Mouse (Mus musculus) kidney, postnatal 0 days (tissue): ENCODE results near the gene Tnip1. TPM values are rescaled to one million over a fixed set of nuclear protein-coding genes. Genes with fewer than 3 reads are reported as not detected.
A peak's percentile ranks its signal among the peaks of the same experiment; 100 is the strongest.

Source experiments
- ATAC-seq: fragments of 200-750 bp; cut with Nextera tagmentation; replicated peaks from 2 replicates; pipeline ENCODE4 v1.8.0; 2017; ENCODE audit warnings: low read depth, moderate number of reproducible peaks, moderate TSS enrichment, moderate library complexity; ENCODE audit not compliant: low FRiP score
- DNase-seq: peaks from one replicate; pipeline ENCODE4 v3.0.0-alpha.2; 2016; ENCODE audit warnings: low spot score
- H3K27ac ChIP-seq: fragments of 300-500 bp; sonication (generic); 2 replicates; pipeline ENCODE4 v1.5.1; 2014; ENCODE audit warnings: mild to moderate bottlenecking
- H3K27me3 ChIP-seq: fragments of 300-500 bp; sonication (generic); 2 replicates; pipeline ENCODE4 v1.6.1; 2014; ENCODE audit warnings: low read length, mixed read lengths; ENCODE audit not compliant: insufficient read depth
- H3K36me3 ChIP-seq: fragments of 300-500 bp; sonication (generic); 2 replicates; pipeline ENCODE4 v1.6.1; 2014; ENCODE audit warnings: low read length, mixed read lengths; ENCODE audit not compliant: insufficient read depth
- H3K4me1 ChIP-seq: fragments of 300-500 bp; sonication (generic); replicated peaks from 2 replicates; pipeline ENCODE4 v1.6.1; 2014; ENCODE audit warnings: antibody characterized with exemption, low read length, mixed read lengths; ENCODE audit not compliant: insufficient read depth
- H3K4me2 ChIP-seq: fragments of 300-500 bp; sonication (generic); 2 replicates; pipeline ENCODE4 v1.6.1; 2014; ENCODE audit warnings: mild to moderate bottlenecking, low read length, moderate library complexity, mixed read lengths
- H3K4me3 ChIP-seq: fragments of 300-500 bp; sonication (generic); replicated peaks from 2 replicates; pipeline ENCODE4 v1.5.1; 2014; ENCODE audit warnings: low read depth, low read length
- H3K9ac ChIP-seq: fragments of 300-500 bp; sonication (generic); 2 replicates; pipeline ENCODE4 v1.6.1; 2014; ENCODE audit warnings: low read depth, low read length
- H3K9me3 ChIP-seq: fragments of 300-500 bp; sonication (generic); replicated peaks from 2 replicates; pipeline ENCODE4 v1.6.1; 2016; ENCODE audit warnings: low read length, inconsistent platforms, mixed read lengths
- CTCF ChIP-seq: IDR thresholded peaks from 2 replicates; pipeline ENCODE4 v1.5.1; 2016; ENCODE audit warnings: antibody characterized with exemption, low read depth, mild to moderate bottlenecking, moderate library complexity
- WGBS: fragments of 180-500 bp; shearing (Covaris S2); extraction: QIAGEN DNeasy Blood & Tissue Kit; methylation state at CpG from one replicate; pipeline ENCODE4 v1.1.7; 2014; 5-methylcytosine and 5-hydroxymethylcytosine counted together
- polyA plus RNA-seq: library from polyadenylated mRNA; unstranded; fragments of >200 nt; fragmentation: Nextera tagmentation; extraction: Ambion mirVana; gene quantifications from 2 replicates; pipeline ENCODE4 v1.2.1, GENCODE M21; 2015

Gene Tnip1
- polyA plus RNA-seq, 1 experiment from 2014 or later, result 17.5 TPM

GRCm38 (mm10) chr11:54924145-54924544 is 38.6 kb downstream of the Tnip1 start:
- no peak overlapping the region for H3K9ac ChIP-seq
- no peak overlapping the region for H3K27ac ChIP-seq
- H3K4me1 ChIP-seq, result no peaks in the 10 kb centered on the region
- no peak overlapping the region for H3K4me3 ChIP-seq
- no peaks in the 10 kb centered on the region for H3K27me3 ChIP-seq
- DNase-seq (no peak), ATAC-seq (no peak)
- H3K36me3 ChIP-seq, result peaks cover 28% of the 10 kb centered on the region; the same call in 1 of the 2 replicates
- no peak overlapping the region for H3K4me2 ChIP-seq
- TF ChIP-seq CTCF, result no peak
- H3K9me3 ChIP-seq, result no peaks in the 10 kb centered on the region
- 80% methylated on average over 14 of the region's 14 CpGs for WGBS

- H3K9ac ChIP-seq, result no peak overlapping the region
- no peak overlapping the region for H3K4me2 ChIP-seq
- 87% methylated on average over 3 of the region's 3 CpGs for WGBS
- ATAC-seq (peak; percentile 48), DNase-seq (no peak)
- H3K27ac ChIP-seq, result peak overlapping the region; percentile 31; the same call in 1 of the 2 replicates
- peaks cover 29% of the 10 kb centered on the region; the same call in 1 of the 2 replicates for H3K36me3 ChIP-seq
- no peaks in the 10 kb centered on the region for H3K27me3 ChIP-seq
- H3K9me3 ChIP-seq, result no peaks in the 10 kb centered on the region
- H3K4me1 ChIP-seq, result no peaks in the 10 kb centered on the region
- no peak overlapping the region for H3K4me3 ChIP-seq
- TF ChIP-seq CTCF, result no peak
These were observed 40.2 kb downstream of the Tnip1 start for GRCm38 (mm10) chr11:54922488-54922887.

- ATAC-seq (no peak), DNase-seq (peak; percentile 62)
- H3K27ac ChIP-seq, result peak overlapping the region; percentile 6
- H3K9me3 ChIP-seq, result no peaks in the 10 kb centered on the region
- H3K4me2 ChIP-seq, result no peak overlapping the region
- H3K4me1 ChIP-seq, result no peaks in the 10 kb centered on the region
- no peaks in the 10 kb centered on the region for H3K27me3 ChIP-seq
- no peak overlapping the region for H3K9ac ChIP-seq
- 34% methylated on average over 7 of the region's 7 CpGs for WGBS
- no peak overlapping the region for H3K4me3 ChIP-seq
- TF ChIP-seq CTCF, result no peak
- H3K36me3 ChIP-seq, result peaks cover 24% of the 10 kb centered on the region; the same call in 1 of the 2 replicates
These were observed 40.9 kb downstream of the Tnip1 start for GRCm38 (mm10) chr11:54921798-54922197.

- Histone ChIP-seq H3K27me3 (no peaks in the 10 kb centered on the region), H3K4me2 (no peak overlapping the region), H3K9ac (no peak overlapping the region), H3K4me3 (no peak overlapping the region), H3K4me1 (no peaks in the 10 kb centered on the region), H3K36me3 (peaks cover 17% of the 10 kb centered on the region; the same call in 1 of the 2 replicates), H3K27ac (peak overlapping the region; percentile 6), H3K9me3 (no peaks in the 10 kb centered on the region)
- TF ChIP-seq CTCF, result no peak
- DNase-seq, result no peak
- ATAC-seq, result no peak
- WGBS, result 61% methylated on average over 6 of the region's 6 CpGs
These were observed 41.6 kb downstream of the Tnip1 start for GRCm38 (mm10) chr11:54920973-54921580.

GRCm38 (mm10) chr11:54920127-54920972 is 42.4 kb downstream of the Tnip1 start:
- peak; percentile 43 for ATAC-seq

GRCm38 (mm10) chr11:54918273-54918672 is 44.4 kb downstream of the Tnip1 start:
- WGBS, result 89% methylated on average over 4 of the region's 4 CpGs
- peak; percentile 54 for TF ChIP-seq CTCF
- DNase-seq, result no peak
- H3K4me1 ChIP-seq, result no peaks in the 10 kb centered on the region
- no peak overlapping the region for H3K4me2 ChIP-seq
- H3K27ac ChIP-seq, result no peak overlapping the region
- H3K27me3 ChIP-seq, result no peaks in the 10 kb centered on the region
- no peak for ATAC-seq
- H3K36me3 ChIP-seq, result peaks cover 29% of the 10 kb centered on the region; the same call in 1 of the 2 replicates
- no peak overlapping the region for H3K4me3 ChIP-seq
- H3K9me3 ChIP-seq, result no peaks in the 10 kb centered on the region
- H3K9ac ChIP-seq, result no peak overlapping the region

More at GRCm38 (mm10) chr11:54920127-54920972, 42.4 kb downstream of the Tnip1 start:
- no peak for TF ChIP-seq CTCF
- no peak overlapping the region for H3K4me2 ChIP-seq
- no peaks in the 10 kb centered on the region for H3K4me1 ChIP-seq
- H3K9ac ChIP-seq, result no peak overlapping the region
- H3K27ac ChIP-seq, result peak overlapping the region; percentile 6
- peaks cover 22% of the 10 kb centered on the region; the same call in 1 of the 2 replicates for H3K36me3 ChIP-seq
- 66% methylated on average over 11 of the region's 11 CpGs for whole genome bisulfite sequencing
- no peak for DNase-seq
- H3K9me3 ChIP-seq, result no peaks in the 10 kb centered on the region
- no peaks in the 10 kb centered on the region for H3K27me3 ChIP-seq
- no peak overlapping the region for H3K4me3 ChIP-seq
